Mouse (Mus musculus) adrenal gland, postnatal 25 days (tissue): ENCODE measurements around the gene Sp7. TPM values are rescaled to one million over a fixed set of nuclear protein-coding genes. Genes with fewer than 3 reads are reported as not detected.
A peak's percentile ranks its signal among the peaks of the same experiment; 100 is the strongest.

Source experiments
- DNase-seq: peaks from one replicate; pipeline ENCODE4 v3.0.0; 2021; ENCODE audit warnings: mixed read lengths
- total RNA-seq: library from RNA; stranded (reverse); gene quantifications from 2 replicates; pipeline ENCODE4 v1.2.3, GENCODE M21; 2021

Gene Sp7
- total RNA-seq, 1 experiment from 2014 or later = 0.15 TPM

DNA sequence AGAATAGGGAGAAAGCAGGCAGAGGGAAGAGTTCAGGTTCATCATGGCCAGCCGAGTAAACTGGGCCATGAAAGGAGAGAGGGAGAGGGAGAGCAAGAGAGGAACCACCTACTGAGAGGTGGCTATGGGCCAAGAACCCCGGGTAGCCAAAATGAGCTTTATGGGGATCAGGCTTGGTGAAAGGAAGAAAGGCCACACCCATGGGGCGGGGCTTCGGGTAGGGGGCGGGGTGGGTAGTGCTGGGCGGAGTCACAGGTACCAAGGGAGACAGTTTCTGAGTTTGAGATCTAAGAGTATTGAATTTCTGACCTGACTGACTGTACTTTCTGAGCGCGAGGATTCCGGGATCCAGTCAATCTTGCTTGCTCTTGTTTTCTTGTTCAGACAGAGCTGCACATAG is 19.7 kb upstream of the Sp7 start:
- no peak for DNase-seq

- no peak for DNase-seq
Measured at GRCm38 (mm10) chr15:102383671-102384070, 16.7 kb upstream of the Sp7 start.

DNA sequence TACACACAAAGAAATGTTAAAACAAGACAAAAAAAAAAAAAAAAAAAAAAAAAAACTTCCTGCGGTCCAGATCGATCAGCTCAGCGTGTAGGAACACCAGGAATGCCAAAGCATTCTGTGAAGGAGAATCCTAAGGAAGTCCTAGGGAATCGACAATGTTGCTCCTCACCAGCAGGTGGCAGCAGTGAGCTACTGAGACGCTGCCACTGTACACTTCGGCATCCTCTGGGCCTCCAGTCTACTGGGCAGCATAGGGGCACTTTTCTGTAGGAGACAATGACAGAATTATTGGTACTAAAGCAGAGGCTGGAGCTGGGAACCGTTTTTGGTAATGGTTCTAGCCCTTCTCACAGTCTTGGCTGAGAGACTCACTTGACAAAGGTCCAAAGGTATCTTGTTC is 14.6 kb upstream of the Sp7 start:
- DNase-seq = peak; percentile 88

DNA sequence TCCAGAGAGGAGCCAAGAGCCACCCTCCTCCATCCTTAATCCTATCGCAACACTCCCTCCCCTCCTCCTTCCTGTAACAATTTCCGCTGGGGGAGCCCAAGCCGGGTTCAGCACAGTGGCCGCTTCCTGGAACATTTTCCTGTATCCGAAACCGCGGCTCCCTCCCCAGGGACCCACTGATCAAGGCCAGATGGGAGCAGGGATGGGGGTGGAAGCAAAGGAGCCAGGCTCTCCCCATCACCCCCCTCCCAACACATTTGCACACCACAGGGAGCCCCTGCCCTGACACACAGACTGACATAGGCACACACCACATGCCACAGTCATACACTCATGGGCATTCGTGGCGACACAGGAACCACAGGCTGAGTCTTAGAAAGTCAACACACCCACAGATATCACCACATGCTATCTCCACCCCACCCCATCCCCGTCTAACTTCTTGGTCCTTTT is 10.9 kb upstream of the Sp7 start:
- DNase-seq = peak; percentile 50

- DNase-seq = peak; percentile 88
Measured at GRCm38 (mm10) chr15:102377163-102377543, 10.2 kb upstream of the Sp7 start.

GRCm38 (mm10) chr15:102376453-102377162 is 9.6 kb upstream of the Sp7 start:
- peak; percentile 65 for DNase-seq

GRCm38 (mm10) chr15:102370727-102371126 is 3.7 kb upstream of the Sp7 start:
- DNase-seq = no peak

DNA sequence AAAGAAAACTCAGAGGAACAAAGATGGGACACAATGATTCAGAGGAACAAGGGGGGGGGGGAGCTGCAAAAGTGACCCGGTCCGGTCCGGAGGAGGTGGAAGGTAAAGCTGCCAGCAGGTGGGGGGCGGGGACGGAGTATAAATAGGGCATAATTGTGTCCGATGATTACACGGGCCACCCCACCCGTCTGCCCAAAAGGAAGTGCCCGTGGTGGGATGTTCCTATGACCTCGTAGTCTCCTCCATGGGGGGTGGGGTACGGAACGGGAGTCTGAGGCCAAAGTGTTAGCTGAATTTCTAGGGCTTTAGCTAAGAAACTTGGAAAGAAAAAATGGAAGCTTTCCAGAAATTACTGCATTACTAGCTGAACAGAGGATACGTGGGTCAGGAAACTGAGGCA is 3.0 kb upstream of the Sp7 start:
- no peak for DNase-seq

GRCm38 (mm10) chr15:102366238-102366637 is 744 bp downstream of the Sp7 start:
- no peak for DNase-seq

GRCm38 (mm10) chr15:102364678-102365077 is 2.3 kb downstream of the Sp7 start:
- no peak for DNase-seq

GRCm38 (mm10) chr15:102362648-102363047 is 4.3 kb downstream of the Sp7 start:
- DNase-seq = no peak

GRCm38 (mm10) chr15:102358834-102359233 is 8.1 kb downstream of the Sp7 start:
- no peak for DNase-seq

DNA sequence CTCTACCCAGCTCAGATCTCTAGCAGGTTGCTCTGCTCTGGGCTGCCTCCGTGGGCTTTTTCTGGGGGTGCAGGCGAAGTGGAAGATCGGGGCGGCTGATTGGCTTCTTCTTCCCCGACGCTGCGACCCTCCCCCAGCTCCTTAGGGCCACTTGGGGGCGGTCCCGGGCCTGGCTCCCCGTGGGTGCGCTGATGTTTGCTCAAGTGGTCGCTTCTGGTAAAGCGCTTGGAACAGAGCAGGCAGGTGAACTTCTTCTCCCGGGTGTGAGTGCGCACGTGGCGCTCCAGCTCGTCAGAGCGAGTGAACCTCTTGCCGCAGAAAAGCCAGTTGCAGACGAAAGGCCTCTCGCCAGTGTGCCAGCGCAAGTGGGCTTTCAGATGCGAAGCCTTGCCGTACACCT is 8.9 kb downstream of the Sp7 start:
- no peak for DNase-seq

DNA sequence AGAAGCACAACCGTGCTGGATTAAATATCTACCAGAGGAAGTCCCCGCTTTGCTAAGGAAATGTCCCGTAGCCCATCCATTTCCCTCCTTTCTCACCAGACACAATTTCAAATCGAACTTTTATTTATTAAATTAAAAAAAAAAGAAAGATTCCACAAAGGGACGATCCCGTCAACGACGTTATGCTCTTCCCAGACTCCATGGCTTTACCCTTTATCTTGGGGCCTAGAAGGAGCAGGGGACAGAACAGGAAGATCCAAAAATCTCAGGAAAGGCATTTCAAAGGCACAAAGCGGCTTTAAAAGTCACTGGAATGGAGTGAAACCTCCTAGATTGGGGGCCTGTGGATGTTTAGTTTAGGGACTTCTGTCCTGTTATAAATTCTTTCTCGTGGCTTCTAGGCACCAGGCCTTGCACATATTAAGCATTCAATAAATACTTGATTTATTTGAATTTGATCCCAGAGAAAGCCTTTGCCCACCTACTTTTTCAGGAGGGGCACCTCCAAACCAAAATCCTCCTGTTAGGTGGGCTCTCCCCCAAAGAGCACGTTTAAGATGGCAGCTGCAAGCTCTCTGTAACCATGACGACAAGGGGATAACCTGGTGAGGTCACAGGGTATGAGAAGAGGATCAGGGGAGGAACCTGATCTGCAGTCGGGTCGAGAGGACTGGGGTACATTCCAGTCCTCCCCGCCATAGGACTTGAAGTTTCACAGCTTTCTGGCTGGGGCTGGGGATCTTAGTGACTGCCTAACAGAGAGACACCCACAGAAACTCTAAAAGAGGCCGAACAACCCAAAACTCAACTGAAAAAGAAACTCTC is 10.3 kb downstream of the Sp7 start:
- DNase-seq = no peak

- no peak for DNase-seq
Measured at GRCm38 (mm10) chr15:102355871-102356441, 11.0 kb downstream of the Sp7 start.

DNA sequence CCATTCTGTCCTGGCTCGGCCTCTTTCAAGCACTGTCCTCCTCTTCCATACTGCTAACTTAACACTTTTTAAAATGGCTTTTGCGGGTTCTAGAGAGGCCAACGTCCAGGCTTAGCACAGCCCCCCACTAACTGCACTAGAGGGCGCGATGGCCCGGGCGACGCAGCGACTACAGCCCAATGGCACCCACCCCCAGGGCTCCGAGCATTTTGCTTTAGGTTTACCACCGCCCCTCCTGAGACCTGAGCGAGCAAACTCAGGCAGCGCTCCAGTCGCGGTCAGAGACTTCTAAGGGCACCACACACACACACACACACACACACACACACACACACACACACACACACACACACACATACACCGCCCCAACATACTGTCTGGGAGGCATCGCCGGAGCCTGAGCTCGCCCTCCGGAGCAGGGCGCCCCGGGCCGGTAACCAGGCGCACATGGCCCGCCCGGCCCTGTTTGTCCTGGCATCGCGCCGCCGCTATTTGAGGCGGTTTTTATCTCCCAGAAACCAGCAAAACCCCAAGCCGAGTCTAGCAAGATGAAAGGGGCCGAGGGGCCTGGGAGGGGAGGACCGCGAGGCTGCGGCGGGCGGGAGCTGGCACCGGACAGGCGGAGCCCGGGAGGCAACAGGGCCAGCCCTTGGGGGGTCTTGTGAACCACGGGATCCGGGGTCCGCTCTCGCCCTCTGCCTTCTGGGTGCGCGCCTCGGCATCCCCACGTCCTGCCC is 11.7 kb downstream of the Sp7 start:
- peak; percentile 57 for DNase-seq

GRCm38 (mm10) chr15:102353986-102354385 is 13.0 kb downstream of the Sp7 start:
- no peak for DNase-seq

DNA sequence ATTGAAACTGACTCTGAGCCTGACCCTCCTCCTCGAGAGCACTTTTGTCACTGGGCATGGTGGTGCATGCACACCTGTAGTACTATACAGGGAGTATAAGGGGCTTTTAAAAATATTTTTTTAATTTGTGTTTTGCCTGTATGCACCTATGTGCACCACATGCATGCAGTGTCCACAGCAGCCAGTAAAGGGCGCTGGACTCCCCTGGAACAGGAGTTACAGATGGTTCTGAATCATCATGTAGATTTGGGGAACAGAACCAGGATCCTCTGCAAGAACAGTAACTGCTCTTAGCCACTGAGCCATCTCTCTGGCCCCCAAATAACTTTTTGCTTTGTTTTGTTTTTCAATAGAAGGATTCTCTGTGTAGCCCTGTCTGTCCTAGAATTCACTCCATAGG is 14.8 kb downstream of the Sp7 start:
- DNase-seq = no peak

DNA sequence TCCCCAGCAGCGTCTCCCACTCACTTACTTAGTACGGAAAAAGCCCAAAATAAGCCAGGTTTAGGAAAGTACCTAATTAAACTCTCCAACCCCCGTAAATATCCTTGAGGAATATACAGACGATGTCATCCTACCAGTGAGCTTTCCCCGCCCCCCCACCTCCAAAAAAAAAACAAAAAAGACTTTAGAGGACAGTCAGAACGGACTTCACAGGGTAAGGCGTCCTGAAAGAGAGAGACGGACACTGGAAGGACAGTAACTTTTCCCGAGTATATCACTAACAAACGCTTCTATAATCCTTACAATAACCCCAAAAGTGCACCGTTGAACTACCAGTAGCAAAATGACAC is 16.1 kb downstream of the Sp7 start:
- no peak for DNase-seq

GRCm38 (mm10) chr15:102350138-102350941 is 16.6 kb downstream of the Sp7 start, which contains the start of gene Aaas:
Aaas (minus strand) TSS chr15:102350771.
- DNase-seq = peak; percentile 96

GRCm38 (mm10) chr15:102346444-102346843 is 20.5 kb downstream of the Sp7 start:
- DNase-seq = no peak

DNA sequence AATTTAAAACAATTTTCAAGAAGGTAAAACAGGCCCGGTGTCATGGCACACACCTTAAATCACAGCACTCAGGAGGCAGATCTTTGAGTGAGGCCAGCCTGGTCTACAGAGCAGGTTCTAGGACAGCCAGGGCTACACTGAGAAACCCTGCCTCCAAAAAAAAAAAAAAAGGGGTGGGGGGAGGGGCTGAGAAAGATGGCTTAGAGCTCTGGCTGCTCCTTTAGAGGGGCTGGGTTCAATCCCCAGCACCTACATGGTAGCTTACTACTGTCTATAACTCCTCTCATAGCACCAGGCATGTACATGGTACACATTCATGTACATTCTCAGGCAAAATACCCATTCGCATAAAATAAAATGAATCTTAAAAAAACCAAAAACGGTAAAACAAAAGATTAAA is 22.5 kb downstream of the Sp7 start:
- no peak for DNase-seq
